ENCODE assay signal across 30 mouse cellular contexts in genomic region chr8:86560688-86561065, GRCm38 (mm10). TPM values are rescaled to one million over a fixed set of nuclear protein-coding genes. Genes with fewer than 3 reads are reported as not detected.
"Had no signal": no experiment of that assay in that cellular context is flagged by ENCODE, and none has a peak within 500 bp of the region (broad histone marks: within the 10 kb centered on the region; RNA-seq: fewer than 3 reads in every experiment).

No protein-coding gene starts in this region.

- H3K36me3 ChIP-seq: heart, embryonic 13.5 days; heart, embryonic 15.5 days; hindbrain, embryonic 10.5 days; hindbrain, embryonic 12.5 days; intestine, embryonic 15.5 days; limb, embryonic 13.5 days; liver, embryonic 13.5 days; liver, embryonic 15.5 days had no signal

- H3K4me2 ChIP-seq: heart, embryonic 11.5 days; heart, embryonic 13.5 days; heart, embryonic 15.5 days; hindbrain, embryonic 12.5 days; hindbrain, embryonic 14.5 days; intestine, embryonic 15.5 days; limb, embryonic 13.5 days; liver, embryonic 11.5 days; liver, embryonic 13.5 days; liver, embryonic 15.5 days had no signal

- H3K4me1 ChIP-seq: heart, embryonic 15.5 days; hindbrain, embryonic 10.5 days; hindbrain, embryonic 12.5 days; intestine, embryonic 15.5 days; liver, embryonic 13.5 days; liver, embryonic 15.5 days had no signal

- H3K4me3 ChIP-seq: gastrocnemius, adult 2 months; heart, adult 2 months; heart, embryonic 13.5 days; heart, embryonic 15.5 days; hindbrain, embryonic 10.5 days; hindbrain, embryonic 12.5 days; intestine, embryonic 15.5 days; layer of hippocampus, adult 2 months; left cerebral cortex, adult 2 months; limb, embryonic 13.5 days; liver, embryonic 13.5 days; liver, embryonic 15.5 days had no signal

- DNase-seq: gastrocnemius, adult 2 months; gastrocnemius, postnatal 10 days; gastrocnemius, postnatal 25 days; heart, adult 2 months; heart, postnatal 14 days; heart, postnatal 4 days; kidney, adult 18-20 months; kidney, adult 8-10 months; kidney, postnatal 10 days; kidney, postnatal 25 days; kidney, postnatal 4 days; liver; liver, embryonic 13.5 days had no signal

- H3K27ac ChIP-seq: gastrocnemius, adult 2 months; heart, adult 2 months; heart, embryonic 13.5 days; heart, embryonic 15.5 days; hindbrain, embryonic 10.5 days; hindbrain, embryonic 12.5 days; hindbrain, embryonic 14.5 days; intestine, embryonic 15.5 days; layer of hippocampus, adult 2 months; left cerebral cortex, adult 2 months; limb, embryonic 13.5 days; liver, embryonic 13.5 days; liver, embryonic 15.5 days had no signal

- H3K27me3 ChIP-seq: heart, embryonic 13.5 days; heart, embryonic 15.5 days; hindbrain, embryonic 12.5 days; intestine, embryonic 15.5 days; limb, embryonic 13.5 days; liver, embryonic 13.5 days; liver, embryonic 15.5 days had no signal

- H3K9ac ChIP-seq: heart, embryonic 13.5 days; heart, embryonic 15.5 days; hindbrain, embryonic 12.5 days; hindbrain, embryonic 14.5 days; intestine, embryonic 15.5 days; limb, embryonic 13.5 days; liver, embryonic 13.5 days; liver, embryonic 15.5 days had no signal

- ATAC-seq: hindbrain, embryonic 16.5 days; inflammation-experienced regulatory T-cells, adult 6 months; intestine, embryonic 15.5 days; intestine, postnatal 0 days had no signal

- H3K9me3 ChIP-seq: heart, embryonic 13.5 days; heart, embryonic 15.5 days; hindbrain, embryonic 10.5 days; hindbrain, embryonic 12.5 days; intestine, embryonic 15.5 days; limb, embryonic 13.5 days; liver, embryonic 13.5 days; liver, embryonic 15.5 days had no signal

RNA-seq across cellular contexts. Expression of gene Abcc12, which starts 19.8 kb away (rescaled TPM):
- total RNA-seq: gastrocnemius, adult 2 months; granulocyte monocyte progenitor cell, adult 5-6 weeks; heart, adult 2 months had no signal
- polyA plus RNA-seq: heart, embryonic 11.5 days; heart, embryonic 13.5 days; heart, postnatal 0 days; inflammation-experienced regulatory T-cells, adult 6 months; intestine, postnatal 0 days; liver, embryonic 11.5 days; liver, embryonic 13.5 days; liver, embryonic 15.5 days had no signal
